Mouse (Mus musculus): ENCODE data around the gene Nmt1.
A peak's percentile ranks its signal among the peaks of the same experiment; 100 is the strongest.

- TF ChIP-seq CTCF (IDR thresholded peaks at IDR 0.05; ENCODE audit: low read depth, low read length) (peak; percentile 48), POLR2A (IDR thresholded peaks at IDR 0.05; ENCODE audit: insufficient read depth, low read length) (peak; percentile 11), EP300 (IDR thresholded peaks at IDR 0.05; ENCODE audit: insufficient read depth, low read depth, low read length) (no peak)
These were observed 89.1 kb downstream of the Nmt1 start for GRCm38 (mm10) chr11:103116959-103117590.

All from ES-Bruce4 (cell line).